Mouse (Mus musculus): Measurements from ENCODE around the gene Ulk2.

Gene Ulk2

GRCm38 (mm10) chr11:61760518-61760917 lies 94.4 kb downstream of the Ulk2 start:
- peak; percentile 29 to 32 for DNase-seq

- no peak for DNase-seq
These were observed 97.7 kb downstream of the Ulk2 start for GRCm38 (mm10) chr11:61757151-61757550.

- no peak for DNase-seq
These were observed 103.3 kb downstream of the Ulk2 start for GRCm38 (mm10) chr11:61751612-61752011.

DNA sequence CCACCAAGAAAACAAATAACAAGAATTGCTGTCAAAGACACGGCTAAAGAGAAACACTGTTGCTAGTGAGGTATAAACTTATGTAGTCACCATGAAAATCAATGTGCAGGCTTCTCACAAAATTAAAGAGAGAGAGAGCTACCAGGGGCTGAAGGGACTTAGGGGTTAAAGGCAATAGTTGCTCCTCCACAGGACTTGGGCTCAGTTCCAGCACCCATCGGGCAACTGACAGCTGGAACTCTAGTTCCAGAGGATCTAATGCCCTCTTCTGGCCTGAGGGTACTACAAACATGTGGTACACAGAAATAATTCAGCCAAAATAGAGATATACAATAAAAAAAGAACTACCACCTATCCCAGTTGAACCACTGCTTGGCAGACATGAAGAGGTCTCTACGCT lies 107.7 kb downstream of the Ulk2 start:
- peak; percentile 43 to 63 for DNase-seq

DNA sequence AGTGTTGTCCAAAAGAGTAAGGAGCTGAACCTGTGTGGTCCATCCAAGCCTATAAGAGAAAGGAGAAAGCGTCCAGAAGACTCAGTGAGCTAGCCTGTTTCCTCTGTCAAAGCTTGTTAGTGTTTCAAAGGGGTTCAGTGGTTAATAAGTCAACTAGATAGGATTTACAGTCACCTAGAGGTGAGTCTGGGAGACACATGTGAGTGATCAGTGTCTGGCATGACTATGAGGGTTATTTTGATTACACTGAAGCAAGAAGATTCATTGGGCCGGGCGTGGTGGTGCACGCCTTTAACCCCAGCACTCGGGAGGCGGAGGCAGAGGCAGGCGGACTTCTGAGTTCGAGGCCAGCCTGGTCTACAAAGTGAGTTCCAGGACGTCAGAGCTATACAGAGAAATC lies 109.1 kb downstream of the Ulk2 start:
- no peak for DNase-seq

DNA sequence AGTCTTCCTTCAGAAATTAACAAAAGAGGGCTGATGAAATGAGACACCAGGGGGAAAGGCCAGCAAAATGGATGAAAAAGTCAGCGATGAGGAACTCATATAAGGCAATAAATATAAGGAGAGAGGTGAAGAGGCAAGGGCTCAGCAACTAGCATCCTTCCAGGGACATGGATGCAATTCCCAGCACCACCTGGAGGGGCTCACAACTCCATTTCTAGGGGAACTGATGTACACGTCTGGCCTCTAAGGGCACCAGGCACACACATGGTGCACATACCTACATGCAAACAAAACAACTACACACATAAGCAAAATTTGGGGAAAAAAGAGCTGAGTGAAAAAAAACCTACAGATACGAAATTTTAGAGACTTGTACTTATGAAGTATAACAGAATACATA lies 110.4 kb downstream of the Ulk2 start:
- peak in 1 of 2 experiments; percentile 33 for DNase-seq

GRCm38 (mm10) chr11:61743768-61744167 lies 111.1 kb downstream of the Ulk2 start:
- DNase-seq: no peak

DNA sequence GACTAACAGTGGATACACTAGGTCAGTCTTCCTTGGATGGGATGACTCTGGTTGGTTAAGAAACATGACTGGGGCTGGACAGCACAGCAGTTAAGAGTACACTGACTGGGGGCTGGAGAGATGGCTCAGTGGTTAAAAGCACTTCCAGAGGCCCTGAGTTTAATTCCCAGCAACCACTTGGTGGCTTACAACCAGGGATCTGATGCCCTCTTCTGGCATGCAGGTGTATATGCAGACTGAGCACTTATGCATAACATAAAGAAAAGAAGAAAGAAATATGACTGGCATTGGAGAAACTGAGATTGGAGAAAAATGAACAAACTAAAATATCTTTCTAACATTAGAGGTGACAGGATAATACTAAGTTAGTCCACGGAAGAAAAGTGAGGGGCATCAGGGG lies 114.4 kb downstream of the Ulk2 start:
- DNase-seq: no peak

GRCm38 (mm10) chr11:61737290-61737689 lies 117.6 kb downstream of the Ulk2 start:
- DNase-seq: no peak

- no peak for DNase-seq
These were observed 122.2 kb downstream of the Ulk2 start for GRCm38 (mm10) chr11:61732672-61733071.

DNA sequence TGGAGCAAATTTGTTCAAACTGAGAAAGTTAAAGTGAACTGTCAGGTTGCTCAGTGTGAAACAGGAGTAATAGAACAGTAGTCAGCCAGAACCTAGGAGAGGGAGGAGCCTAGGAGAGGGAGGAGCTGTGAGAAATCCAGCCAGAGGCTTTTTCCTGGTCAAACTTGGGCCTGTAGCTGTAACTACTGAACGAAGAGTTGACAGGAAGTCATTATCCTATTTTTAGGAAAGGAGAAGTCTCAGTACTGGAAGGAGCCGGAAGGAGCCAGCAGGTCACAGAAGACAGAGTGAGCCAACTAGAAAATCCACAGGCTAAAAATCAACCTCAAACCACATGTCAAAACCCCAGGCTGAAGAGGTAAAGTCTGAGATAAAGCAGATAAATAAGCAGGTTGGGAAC lies 126.8 kb downstream of the Ulk2 start:
- no peak for DNase-seq
